Mouse (Mus musculus): Measurements from ENCODE around the gene C8a. TPM values are rescaled to one million over a fixed set of nuclear protein-coding genes. Genes with fewer than 3 reads are reported as not detected.

Gene C8a
- polyA plus RNA-seq, 1 experiment from 2014 or later: not detected

DNA sequence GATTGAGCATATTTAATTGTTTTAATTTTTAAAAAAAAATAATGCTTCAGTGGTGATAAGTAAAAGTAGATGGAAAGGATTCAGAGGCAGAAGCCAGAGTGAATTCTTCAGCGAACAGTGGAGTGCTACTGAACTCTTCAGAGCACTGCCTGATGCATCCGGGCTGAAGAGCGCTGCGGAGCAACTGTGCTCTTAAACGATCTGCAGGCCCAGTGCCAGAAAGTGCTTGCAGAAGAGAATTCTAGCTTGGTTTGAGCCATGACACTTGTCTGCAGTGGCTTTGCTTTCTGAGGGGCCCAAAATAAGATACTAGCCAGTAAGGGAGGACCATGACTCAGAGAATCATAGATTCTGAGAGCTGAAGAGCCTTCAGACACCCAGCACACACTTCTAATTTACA lies 47.3 kb downstream of the C8a start:
- Histone ChIP-seq H3K4me3 (no peak overlapping the region), H3K27me3 (replicated peaks; ENCODE audit: low read depth, poor library complexity, severe bottlenecking) (no peaks in the 10 kb centered on the region), H3K27ac (replicated peaks) (no peak overlapping the region), H3K9me3 (no peaks in the 10 kb centered on the region), H3K4me1 (no peaks in the 10 kb centered on the region), H3K36me3 (replicated peaks) (no peaks in the 10 kb centered on the region)
- DNase-seq (ENCODE audit: low spot score): no peak
- WGBS: 90% methylated on average over 5 of the region's 5 CpGs

DNA sequence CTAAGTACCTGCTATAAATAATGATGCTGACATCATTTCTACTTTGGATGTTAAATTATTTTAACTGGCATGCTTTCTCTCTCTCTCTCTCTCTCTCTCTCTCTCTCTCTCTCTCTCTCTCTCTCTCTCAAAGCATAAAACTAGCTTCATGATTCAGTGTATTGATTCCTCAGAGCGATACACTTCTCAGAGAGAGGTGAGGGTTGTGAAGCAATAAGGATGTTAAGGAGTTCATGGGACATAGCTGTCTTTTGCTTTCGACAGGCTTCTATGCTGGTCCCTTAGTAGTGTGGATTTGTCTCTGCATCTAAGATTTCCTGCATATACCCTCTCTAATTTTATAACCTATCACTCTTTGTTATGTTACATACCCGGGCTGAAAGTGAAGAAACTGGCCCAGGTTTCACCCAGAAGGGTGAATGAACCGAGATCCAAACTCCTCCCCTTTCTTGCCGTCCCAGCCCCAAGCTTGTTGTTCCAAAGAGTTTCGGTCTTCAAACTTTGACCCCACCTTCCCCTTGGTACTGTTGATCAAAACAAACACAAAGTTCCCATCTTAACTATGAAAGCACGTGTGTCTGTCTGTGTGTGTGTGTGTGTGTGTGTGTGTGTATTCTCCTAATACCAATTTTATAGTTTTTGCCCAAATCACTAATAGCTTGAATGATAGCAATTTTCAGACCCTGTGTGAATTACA lies 51.7 kb downstream of the C8a start:
- no peak for DNase-seq (ENCODE audit: low spot score)
- 70% methylated on average over 7 of the region's 7 CpGs for WGBS
- H3K4me1 ChIP-seq: peaks cover 5% of the 10 kb centered on the region
- H3K27me3 ChIP-seq (replicated peaks; ENCODE audit: low read depth, poor library complexity, severe bottlenecking): no peaks in the 10 kb centered on the region
- no peaks in the 10 kb centered on the region for H3K9me3 ChIP-seq
- no peak overlapping the region for H3K4me3 ChIP-seq
- no peaks in the 10 kb centered on the region for H3K36me3 ChIP-seq (replicated peaks)
- no peak overlapping the region for H3K27ac ChIP-seq (replicated peaks)

DNA sequence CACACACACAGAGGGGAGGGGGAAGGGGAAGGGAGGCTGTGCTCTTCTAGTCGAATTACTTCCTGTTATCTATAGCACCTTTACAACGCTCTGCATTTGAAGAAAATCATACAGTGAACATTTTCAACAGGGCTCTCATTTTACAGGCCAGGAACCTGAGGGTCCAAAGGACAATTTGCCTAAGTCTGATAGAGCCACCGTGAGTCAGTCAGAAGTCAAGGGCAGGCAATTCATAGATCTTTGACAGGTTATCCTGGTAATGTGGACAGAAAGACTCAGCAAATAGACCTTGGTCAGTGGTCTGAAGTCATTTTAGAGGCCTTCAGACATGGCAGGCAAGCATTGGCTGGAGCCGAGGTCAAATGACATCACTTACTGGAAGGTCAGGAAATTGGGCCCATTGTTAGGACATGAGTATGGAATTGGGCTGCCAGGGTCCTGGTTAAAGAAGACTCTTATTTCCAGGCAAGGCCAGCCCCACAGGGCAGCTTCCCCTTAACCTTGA lies 52.5 kb downstream of the C8a start:
- H3K27ac ChIP-seq (replicated peaks): no peak overlapping the region
- H3K36me3 ChIP-seq (replicated peaks): no peaks in the 10 kb centered on the region
- no peak overlapping the region for H3K4me3 ChIP-seq
- no peaks in the 10 kb centered on the region for H3K27me3 ChIP-seq (replicated peaks; ENCODE audit: low read depth, poor library complexity, severe bottlenecking)
- WGBS: 74% methylated on average over 4 of the region's 4 CpGs
- DNase-seq (ENCODE audit: low spot score): no peak
- H3K4me1 ChIP-seq: peaks cover 11% of the 10 kb centered on the region
- no peaks in the 10 kb centered on the region for H3K9me3 ChIP-seq

DNA sequence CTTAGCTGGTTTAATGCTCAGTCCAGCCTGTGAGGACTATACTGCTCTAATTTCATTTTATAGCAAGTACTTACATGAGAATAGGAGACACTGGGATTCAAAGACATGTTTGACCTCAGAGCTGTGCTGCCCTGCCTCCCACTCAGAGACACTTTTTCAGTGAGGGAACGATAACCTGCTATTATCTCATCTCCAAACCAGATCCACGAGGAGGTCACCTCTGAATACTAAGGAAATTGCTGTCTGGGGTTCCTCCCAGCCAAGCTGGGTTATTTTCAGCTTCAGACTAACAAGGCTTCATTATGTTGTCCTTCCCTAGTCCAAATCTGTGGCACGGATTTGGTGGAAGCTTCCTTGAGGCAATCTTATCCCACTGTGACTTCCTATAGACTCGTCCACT lies 56.3 kb downstream of the C8a start:
- no peaks in the 10 kb centered on the region for H3K27me3 ChIP-seq (replicated peaks; ENCODE audit: low read depth, poor library complexity, severe bottlenecking)
- 49% methylated on average over 4 of the region's 4 CpGs for WGBS
- no peaks in the 10 kb centered on the region for H3K36me3 ChIP-seq (replicated peaks)
- DNase-seq (ENCODE audit: low spot score): no peak
- no peak overlapping the region for H3K27ac ChIP-seq (replicated peaks)
- H3K9me3 ChIP-seq: no peaks in the 10 kb centered on the region
- peaks cover 15% of the 10 kb centered on the region for H3K4me1 ChIP-seq
- H3K4me3 ChIP-seq: no peak overlapping the region

DNA sequence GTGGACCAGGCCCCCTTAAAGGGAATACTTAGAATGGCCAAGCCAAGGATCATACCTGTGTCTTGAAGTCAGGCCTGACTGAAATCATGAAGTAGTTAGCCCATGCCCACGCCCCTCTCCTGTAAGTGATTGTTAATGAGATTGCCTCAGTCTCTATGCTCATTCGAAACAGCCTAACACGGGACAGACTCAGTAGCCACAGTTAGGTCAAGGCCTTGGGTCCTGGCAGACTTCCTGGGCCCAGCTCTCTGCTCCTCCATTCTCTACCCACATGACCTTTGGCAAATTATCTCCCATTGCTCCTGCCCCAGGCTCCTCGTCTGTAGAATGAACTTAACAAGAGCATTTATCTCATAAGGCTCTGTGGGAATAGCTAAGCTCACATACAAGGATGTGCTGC lies 57.2 kb downstream of the C8a start:
- no peaks in the 10 kb centered on the region for H3K36me3 ChIP-seq (replicated peaks)
- WGBS: 49% methylated on average over 4 of the region's 4 CpGs

DNA sequence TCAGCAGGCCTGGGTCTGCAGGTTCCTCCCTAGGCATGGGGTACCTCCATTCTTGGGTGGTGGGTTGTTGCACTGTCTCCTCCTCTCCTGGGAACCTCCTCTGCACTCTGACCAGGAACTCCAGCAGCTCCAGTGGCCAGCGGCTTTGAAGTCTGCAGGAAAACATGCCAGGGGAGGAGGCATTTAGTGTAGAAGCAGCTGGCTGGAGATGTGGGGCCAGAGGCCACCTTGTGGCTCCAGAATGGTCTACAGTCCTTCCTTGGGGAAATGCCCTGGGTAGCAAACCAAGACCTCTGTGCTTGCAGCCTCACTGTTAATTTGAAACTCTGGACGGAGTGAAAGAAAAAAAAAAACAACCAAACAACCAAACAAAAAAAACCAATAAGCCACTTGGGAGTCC lies 58.7 kb downstream of the C8a start:
- 58% methylated on average over 2 of the region's 2 CpGs for WGBS
- Histone ChIP-seq H3K27me3 (replicated peaks; ENCODE audit: low read depth, poor library complexity, severe bottlenecking) (no peaks in the 10 kb centered on the region), H3K4me3 (no peak overlapping the region), H3K27ac (replicated peaks) (no peak overlapping the region), H3K4me1 (peaks cover 15% of the 10 kb centered on the region), H3K36me3 (replicated peaks) (no peaks in the 10 kb centered on the region), H3K9me3 (no peaks in the 10 kb centered on the region)
- DNase-seq (ENCODE audit: low spot score): no peak

More for the DNA sequence above, 57.2 kb downstream of the C8a start:
- H3K9me3 ChIP-seq: no peaks in the 10 kb centered on the region
- H3K4me3 ChIP-seq: no peak overlapping the region
- peaks cover 15% of the 10 kb centered on the region for H3K4me1 ChIP-seq
- no peak for DNase-seq (ENCODE audit: low spot score)
- H3K27ac ChIP-seq (replicated peaks): no peak overlapping the region
- H3K27me3 ChIP-seq (replicated peaks; ENCODE audit: low read depth, poor library complexity, severe bottlenecking): no peaks in the 10 kb centered on the region

DNA sequence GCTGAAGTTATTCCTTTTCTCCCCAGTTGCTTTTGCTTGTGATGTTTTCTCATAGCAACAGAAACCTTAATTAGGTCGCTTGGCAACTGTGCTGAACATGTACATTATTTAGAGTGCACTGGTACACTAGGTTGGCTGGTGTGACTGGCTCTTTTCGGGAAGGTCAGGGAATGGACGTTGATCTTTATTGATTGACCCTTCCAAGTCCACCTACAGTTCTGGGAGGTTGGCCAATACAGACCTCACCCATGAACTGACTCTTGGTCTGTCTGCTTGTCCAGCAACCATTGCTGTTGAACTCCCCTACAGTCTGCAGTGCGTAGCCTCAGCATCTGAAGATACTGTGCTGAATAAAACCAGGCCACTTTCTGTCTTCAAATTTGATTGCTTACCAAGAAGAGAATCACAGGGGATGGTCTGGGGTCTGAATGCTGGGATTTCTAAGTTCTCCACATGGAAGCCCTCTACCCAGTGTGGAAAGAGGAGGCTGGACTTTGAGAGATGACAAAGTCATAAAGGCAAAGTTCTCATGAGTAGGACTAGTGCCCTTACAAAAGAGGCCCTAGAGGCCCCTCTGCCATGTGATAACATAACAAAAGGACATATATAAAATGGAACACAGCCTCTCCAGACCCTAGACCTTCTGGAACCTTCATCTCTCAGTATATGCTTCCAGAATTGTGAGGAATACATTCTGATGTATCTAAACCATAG lies 59.5 kb downstream of the C8a start:
- Histone ChIP-seq H3K36me3 (replicated peaks) (no peaks in the 10 kb centered on the region), H3K27me3 (replicated peaks; ENCODE audit: low read depth, poor library complexity, severe bottlenecking) (no peaks in the 10 kb centered on the region), H3K4me3 (no peak overlapping the region), H3K9me3 (no peaks in the 10 kb centered on the region), H3K4me1 (peaks cover 15% of the 10 kb centered on the region), H3K27ac (replicated peaks) (no peak overlapping the region)
- no peak for DNase-seq (ENCODE audit: low spot score)
- 88% methylated on average over 4 of the region's 4 CpGs for WGBS

DNA sequence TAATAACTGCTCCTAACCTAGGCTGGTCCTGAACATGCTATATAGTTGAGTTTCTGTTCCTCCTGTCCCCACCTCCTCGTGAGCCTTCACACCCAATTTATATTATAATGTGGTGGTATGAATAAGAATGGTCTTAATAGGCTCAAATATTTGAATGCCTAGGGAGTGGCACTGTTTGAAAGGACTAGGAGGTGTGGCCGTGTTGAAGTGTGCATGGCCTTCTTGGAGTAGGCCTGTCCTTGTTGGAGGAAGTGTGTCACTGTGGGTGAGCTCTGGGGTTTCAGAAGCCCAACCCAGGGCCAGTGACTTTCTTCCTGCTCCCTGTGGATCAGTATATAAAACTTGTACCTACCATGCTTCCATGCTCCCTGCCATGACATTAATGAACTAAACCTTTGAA lies 62.6 kb downstream of the C8a start:
- Histone ChIP-seq H3K4me3 (no peak overlapping the region), H3K4me1 (peaks cover 7% of the 10 kb centered on the region), H3K36me3 (replicated peaks) (no peaks in the 10 kb centered on the region), H3K9me3 (no peaks in the 10 kb centered on the region), H3K27me3 (replicated peaks; ENCODE audit: low read depth, poor library complexity, severe bottlenecking) (no peaks in the 10 kb centered on the region), H3K27ac (replicated peaks) (no peak overlapping the region)
- DNase-seq (ENCODE audit: low spot score): no peak
- WGBS: 79% methylated on average over 2 of the region's 2 CpGs

DNA sequence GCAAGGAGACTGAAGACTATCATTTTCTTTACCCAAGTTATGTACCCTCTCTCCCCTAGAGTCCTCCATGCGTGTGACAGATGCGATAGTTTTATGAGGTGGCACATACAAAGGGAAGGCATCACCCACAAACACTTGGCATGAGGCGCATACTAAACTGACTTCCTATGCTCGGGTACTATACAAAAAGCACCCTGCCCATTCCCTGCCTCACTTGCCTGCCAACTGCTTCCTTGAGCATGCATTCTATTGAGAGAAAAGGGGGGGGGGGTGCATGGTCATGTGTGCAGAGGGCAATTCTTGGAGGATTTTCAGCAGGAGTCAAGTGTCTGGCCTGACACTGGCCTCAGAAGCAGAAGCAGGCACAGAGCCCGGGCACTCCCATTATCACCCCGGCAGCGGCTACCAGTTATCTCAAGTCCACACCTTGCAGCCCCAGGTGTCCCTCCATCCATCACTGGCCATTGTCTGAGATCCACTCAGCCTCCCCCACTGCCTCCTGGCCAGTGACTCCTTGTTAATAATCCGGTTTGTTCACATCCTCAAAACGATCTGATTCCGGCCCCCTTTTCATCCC lies 65.4 kb downstream of the C8a start:
- H3K36me3 ChIP-seq (replicated peaks): no peaks in the 10 kb centered on the region
- H3K4me1 ChIP-seq: 0 out of 2 replicates have a peak, but pooled peaks cover 3% of the 10 kb centered on the region
- 84% methylated on average over 10 of the region's 10 CpGs for WGBS
- no peak overlapping the region for H3K4me3 ChIP-seq
- no peak overlapping the region for H3K27ac ChIP-seq (replicated peaks)
- no peaks in the 10 kb centered on the region for H3K27me3 ChIP-seq (replicated peaks; ENCODE audit: low read depth, poor library complexity, severe bottlenecking)
- no peak for DNase-seq (ENCODE audit: low spot score)
- no peaks in the 10 kb centered on the region for H3K9me3 ChIP-seq

DNA sequence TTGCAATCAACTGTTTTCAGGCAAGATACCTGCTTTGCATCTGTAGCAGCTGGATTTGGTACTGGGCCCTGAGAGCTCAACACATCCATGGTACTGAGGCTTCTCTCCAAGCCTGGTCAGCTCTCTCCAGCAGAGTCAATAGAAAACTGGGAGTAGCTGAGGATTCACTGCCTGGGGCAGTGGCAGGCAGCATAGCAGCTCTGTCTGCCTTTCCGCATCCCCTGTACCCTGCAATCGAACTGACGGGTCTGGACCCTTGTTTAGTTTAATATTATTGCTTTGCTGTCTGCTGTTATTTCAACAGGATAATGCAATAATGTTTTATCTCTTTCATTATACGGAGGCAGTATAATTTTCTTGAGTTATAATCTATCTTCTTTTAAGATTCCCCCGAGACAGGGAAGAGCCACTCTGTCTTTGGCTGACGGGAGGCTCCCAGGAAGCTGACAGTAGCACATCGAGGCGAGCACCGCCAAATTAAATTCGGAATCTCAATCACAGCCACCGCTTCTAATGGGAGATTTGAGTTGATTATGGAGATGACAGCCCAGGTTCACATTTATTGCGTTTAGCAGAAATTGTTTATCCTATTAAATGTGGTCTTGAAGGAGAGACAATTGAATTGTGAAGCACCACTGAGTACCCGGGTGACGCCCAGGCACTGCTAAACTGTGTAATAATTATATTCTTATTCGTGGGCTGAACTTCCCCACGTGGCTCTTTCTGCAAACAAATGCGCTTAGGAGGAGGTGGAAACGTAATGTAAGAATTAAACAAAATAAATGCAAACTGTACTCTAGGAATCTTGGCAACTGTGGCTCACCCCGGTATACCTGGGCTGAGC lies 70.6 kb downstream of the C8a start:
- Histone ChIP-seq H3K4me3 (no peak overlapping the region), H3K4me1 (no peaks in the 10 kb centered on the region), H3K27ac (replicated peaks) (no peak overlapping the region), H3K27me3 (replicated peaks; ENCODE audit: low read depth, poor library complexity, severe bottlenecking) (no peaks in the 10 kb centered on the region), H3K36me3 (replicated peaks) (no peaks in the 10 kb centered on the region), H3K9me3 (no peaks in the 10 kb centered on the region)
- 85% methylated on average over 19 of the region's 19 CpGs for WGBS
- DNase-seq (ENCODE audit: low spot score): no peak

DNA sequence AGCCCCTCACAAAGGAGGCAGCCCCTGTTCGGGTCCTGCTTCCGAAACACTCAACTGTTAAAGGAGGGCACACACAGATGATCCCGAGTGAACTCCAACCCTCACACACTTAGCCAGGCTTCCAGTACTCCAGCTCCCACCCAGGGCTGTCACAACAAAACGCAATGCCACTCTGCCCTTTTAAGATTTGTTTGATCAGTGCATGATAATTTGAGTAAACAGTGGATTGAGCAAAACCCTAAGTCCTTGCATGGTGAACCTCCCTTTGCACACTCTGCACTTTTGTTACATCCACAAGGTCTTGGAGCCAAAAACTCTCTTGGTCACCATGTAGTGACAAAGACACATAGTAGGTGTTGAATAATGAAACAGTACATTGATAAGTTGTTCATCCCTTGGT lies 72.1 kb downstream of the C8a start:
- H3K4me1 ChIP-seq: peaks cover 2% of the 10 kb centered on the region; the same call in 1 of the 2 replicates
- 84% methylated on average over 4 of the region's 4 CpGs for WGBS
- no peaks in the 10 kb centered on the region for H3K36me3 ChIP-seq (replicated peaks)
- no peak for DNase-seq (ENCODE audit: low spot score)
- H3K9me3 ChIP-seq: no peaks in the 10 kb centered on the region
- no peaks in the 10 kb centered on the region for H3K27me3 ChIP-seq (replicated peaks; ENCODE audit: low read depth, poor library complexity, severe bottlenecking)
- no peak overlapping the region for H3K4me3 ChIP-seq
- no peak overlapping the region for H3K27ac ChIP-seq (replicated peaks)

DNA sequence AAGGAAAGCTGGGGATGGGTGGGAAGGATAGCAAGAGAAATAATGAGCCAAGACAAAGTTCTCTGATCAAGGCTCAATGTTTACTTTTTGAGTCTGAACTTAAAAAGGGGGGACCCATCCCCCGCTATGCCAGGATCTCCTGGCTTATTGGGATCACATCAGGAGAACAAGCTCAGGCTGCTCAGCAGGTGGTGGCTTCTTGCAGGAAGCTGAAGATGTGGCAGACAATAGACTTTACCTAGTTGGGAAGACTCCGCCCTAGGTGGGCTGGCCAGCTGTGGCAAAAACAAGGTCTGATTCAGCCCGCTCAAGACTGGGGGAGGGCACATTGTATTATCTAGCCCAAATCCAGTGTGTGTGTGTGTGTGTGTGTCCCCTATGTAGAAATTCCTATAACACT lies 74.6 kb downstream of the C8a start:
- WGBS: 84% methylated on average over 3 of the region's 3 CpGs
- Histone ChIP-seq H3K27me3 (replicated peaks; ENCODE audit: low read depth, poor library complexity, severe bottlenecking) (no peaks in the 10 kb centered on the region), H3K4me1 (peaks cover 11% of the 10 kb centered on the region), H3K9me3 (no peaks in the 10 kb centered on the region), H3K36me3 (replicated peaks) (no peaks in the 10 kb centered on the region), H3K27ac (replicated peaks) (no peak overlapping the region), H3K4me3 (no peak overlapping the region)
- no peak for DNase-seq (ENCODE audit: low spot score)

Measured in embryonic facial prominence, embryonic 10.5 days (tissue).